Mouse (Mus musculus): ENCODE results near the gene Prdx5. TPM values are rescaled to one million over a fixed set of nuclear protein-coding genes. Genes with fewer than 3 reads are reported as not detected.
"Not testable (repeated sequence)": the region's sequence is repeated elsewhere in the genome, so short reads cannot be mapped to it uniquely, and the experiment has no call there.

The Prdx5 gene
- polyA plus RNA-seq, 1 experiment from 2014 or later = 144 TPM

DNA sequence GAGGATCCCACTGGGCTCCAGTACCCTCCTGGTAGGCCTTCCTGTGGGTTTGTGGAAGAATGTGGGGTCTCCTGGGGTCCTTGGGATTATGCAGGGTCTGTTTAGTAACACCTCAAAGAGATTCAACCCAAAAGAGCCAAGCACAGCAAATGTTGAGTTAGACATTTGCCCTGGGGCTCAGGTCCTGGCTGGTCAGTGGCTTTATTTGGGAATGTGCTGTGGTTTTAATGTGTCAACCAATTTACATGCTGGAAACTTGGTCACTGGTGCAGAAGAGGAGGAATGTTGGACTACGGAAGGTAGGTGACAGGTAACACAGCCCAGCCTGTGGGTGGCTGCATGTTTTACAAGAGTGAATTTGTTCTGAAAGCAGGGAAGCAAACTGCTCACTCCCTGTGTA lies 6.9 kb downstream of the Prdx5 start:
- H3K27me3 ChIP-seq = no peaks in the 10 kb centered on the region

DNA sequence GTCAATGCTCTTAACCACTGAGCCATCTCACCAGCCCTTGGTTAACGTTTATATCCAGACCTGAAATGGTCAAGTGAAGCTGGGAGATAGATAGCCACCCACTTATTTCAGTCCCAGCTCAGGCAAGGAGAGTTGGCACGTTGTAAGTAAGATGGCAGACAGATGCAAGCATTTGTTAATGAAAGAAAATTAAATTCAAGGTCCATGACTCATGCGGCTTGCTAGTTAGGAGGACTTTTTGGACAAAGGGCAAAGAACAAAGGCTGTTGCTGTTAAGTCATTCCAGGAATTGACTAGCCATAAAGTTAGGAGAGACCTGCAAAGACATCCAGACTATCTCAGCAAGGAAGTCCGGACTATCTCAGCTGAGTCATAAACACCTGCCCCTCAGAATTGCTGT lies 10.3 kb downstream of the Prdx5 start:
- H3K27me3 ChIP-seq = no peaks in the 10 kb centered on the region
- 0 out of 2 replicates have a peak, but pooled peaks cover 3% of the 10 kb centered on the region for H3K9me3 ChIP-seq (replicated peaks)
- H3K4me1 ChIP-seq (replicated peaks) = no peaks in the 10 kb centered on the region
- no peak for ATAC-seq (ENCODE audit: insufficient read depth)
- H3K27ac ChIP-seq (replicated peaks) = no peak overlapping the region
- no peak overlapping the region for H3K9ac ChIP-seq
- H3K4me2 ChIP-seq = no peak overlapping the region
- H3K36me3 ChIP-seq (replicated peaks) = 0 out of 2 replicates have a peak, but pooled peaks cover 2% of the 10 kb centered on the region
- no peak overlapping the region for H3K4me3 ChIP-seq (replicated peaks)
- 63% methylated on average over 4 of the region's 4 CpGs for WGBS (ENCODE audit: insufficient replicate concordance)

More for the DNA sequence above, 6.9 kb downstream of the Prdx5 start:
- Histone ChIP-seq H3K27ac (replicated peaks) (no peak overlapping the region), H3K36me3 (replicated peaks) (peaks cover 31% of the 10 kb centered on the region), H3K9me3 (replicated peaks) (0 out of 2 replicates have a peak, but pooled peaks cover 3% of the 10 kb centered on the region), H3K4me2 (no peak overlapping the region), H3K9ac (no peak overlapping the region), H3K4me3 (replicated peaks) (no peak overlapping the region), H3K4me1 (replicated peaks) (peaks cover 13% of the 10 kb centered on the region)
- 78% methylated on average over 1 of the region's 1 CpGs for WGBS (ENCODE audit: insufficient replicate concordance)
- no peak for ATAC-seq (ENCODE audit: insufficient read depth)

DNA sequence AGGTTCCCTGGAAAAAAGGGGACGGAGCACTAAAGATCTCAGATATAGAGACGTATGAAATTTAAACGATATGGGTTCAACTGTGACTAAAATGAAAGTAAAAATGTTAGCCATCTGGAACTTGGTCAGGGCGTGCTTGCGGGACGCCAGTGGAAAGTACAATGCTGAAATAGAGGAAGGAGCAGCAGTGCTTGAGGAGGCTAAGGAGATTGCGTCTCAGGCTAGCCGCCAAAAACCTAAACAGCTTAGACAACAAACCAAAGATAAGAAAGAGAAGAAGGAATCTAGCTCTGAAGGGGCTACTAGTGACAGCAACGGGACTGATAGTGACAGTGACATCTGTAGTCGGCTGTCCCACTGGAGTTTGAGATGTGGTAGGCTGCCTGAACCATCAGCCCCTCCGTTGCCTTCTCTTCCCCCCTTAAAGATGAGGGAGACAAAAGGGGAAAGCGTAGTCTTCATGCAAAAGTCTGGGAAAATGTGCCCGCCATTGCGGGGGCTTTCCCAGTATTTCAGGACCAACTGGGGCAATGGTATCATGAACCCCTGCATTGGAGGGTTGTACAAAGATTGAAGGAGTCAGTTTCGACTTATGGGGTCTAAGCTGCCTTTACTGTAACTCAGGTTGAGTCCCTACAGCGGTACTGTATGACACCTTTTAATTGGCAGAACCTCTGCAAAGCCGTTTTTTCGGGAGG lies 14.1 kb downstream of the Prdx5 start:
- H3K27me3 ChIP-seq; H3K4me2 ChIP-seq; ATAC-seq (ENCODE audit: insufficient read depth); H3K27ac ChIP-seq (replicated peaks); H3K36me3 ChIP-seq (replicated peaks); H3K4me1 ChIP-seq (replicated peaks); H3K9me3 ChIP-seq (replicated peaks); H3K9ac ChIP-seq; H3K4me3 ChIP-seq (replicated peaks): not testable (repeated sequence)
- WGBS (ENCODE audit: insufficient replicate concordance) = 60% methylated on average over 18 of the region's 18 CpGs

DNA sequence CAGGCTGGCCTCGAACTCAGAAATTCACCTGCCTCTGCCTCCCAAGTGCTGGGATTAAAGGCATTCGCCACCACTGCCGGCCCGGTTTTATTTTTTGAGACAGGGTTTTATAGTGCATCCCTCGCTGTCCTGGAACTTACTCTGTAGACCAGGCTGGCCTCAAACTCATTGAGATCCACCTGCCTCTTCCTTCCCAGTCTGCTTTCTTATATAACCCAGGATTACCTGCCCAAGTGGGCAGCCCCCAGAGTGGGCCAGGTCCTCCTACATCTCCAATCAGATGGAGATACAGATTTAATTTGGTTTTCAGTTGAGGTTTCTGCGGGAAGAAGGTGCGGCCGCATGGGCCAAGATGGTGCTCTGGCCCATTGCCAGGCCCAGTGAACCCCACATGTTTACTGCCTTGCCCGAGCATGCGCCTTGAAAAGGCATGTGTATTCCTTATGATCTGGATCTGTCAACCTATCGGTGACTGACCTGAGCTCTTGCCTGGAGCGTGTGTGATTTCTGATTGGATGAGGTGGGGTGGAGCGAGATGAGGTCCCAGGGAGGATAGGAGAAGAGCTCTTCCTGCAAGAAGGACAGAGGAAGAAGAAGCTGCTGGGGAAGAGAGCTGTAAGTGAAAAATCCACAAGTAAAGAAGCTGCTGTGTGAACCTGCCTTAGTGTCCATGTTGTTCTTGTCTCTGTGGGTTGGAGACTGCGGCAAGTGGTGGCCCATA lies 16.0 kb downstream of the Prdx5 start:
- no peak overlapping the region for H3K4me3 ChIP-seq (replicated peaks)
- no peak overlapping the region for H3K27ac ChIP-seq (replicated peaks)
- WGBS (ENCODE audit: insufficient replicate concordance) = 79% methylated on average over 14 of the region's 14 CpGs
- no peak overlapping the region for H3K4me2 ChIP-seq
- ATAC-seq (ENCODE audit: insufficient read depth) = no peak
- no peak overlapping the region for H3K9ac ChIP-seq
- no peaks in the 10 kb centered on the region for H3K9me3 ChIP-seq (replicated peaks)
- no peaks in the 10 kb centered on the region for H3K4me1 ChIP-seq (replicated peaks)
- no peaks in the 10 kb centered on the region for H3K36me3 ChIP-seq (replicated peaks)
- H3K27me3 ChIP-seq = no peaks in the 10 kb centered on the region

DNA sequence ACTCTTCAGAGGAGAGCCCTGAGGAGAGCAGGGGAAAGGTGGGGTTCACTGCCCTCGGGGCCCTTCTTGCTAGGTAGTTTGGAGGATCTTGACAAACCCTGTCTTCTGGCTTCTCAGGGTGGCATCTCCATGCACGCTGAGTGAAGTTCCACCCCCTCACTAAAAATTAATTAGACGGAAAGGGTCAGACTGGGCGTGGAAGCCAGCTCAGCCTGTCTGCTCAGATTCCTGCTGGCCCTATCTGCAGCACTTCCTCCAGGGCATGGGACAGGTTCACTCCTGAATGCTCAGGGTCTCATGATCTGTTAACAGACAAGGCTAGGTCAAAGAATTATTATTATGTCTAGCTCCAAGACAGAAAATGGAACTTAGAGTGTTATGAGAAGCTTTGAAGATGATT lies 17.4 kb downstream of the Prdx5 start:
- H3K4me2 ChIP-seq = no peak overlapping the region
- no peak for ATAC-seq (ENCODE audit: insufficient read depth)

DNA sequence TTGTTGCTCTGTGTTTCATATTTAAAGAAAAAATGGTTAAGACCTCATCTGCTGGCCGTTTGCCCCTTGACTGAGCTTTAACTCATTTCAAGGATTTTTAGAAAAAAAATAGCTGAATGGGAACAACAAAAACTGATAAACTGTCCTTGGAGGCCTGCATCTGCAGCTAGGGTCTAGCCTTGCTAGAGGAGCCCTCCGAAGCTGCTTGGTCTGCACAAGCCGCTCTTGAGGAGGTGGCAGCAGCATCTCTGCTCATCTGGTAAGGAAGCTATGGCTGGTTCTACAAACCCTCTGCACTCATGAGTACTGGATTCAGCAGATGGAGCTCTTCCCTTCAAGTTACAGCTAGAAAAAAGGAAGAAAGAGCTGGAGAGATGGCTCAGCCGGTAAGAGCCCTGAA lies 31.9 kb downstream of the Prdx5 start:
- no peak for ATAC-seq (ENCODE audit: insufficient read depth)
- Histone ChIP-seq H3K4me2 (no peak overlapping the region), H3K9me3 (replicated peaks) (no peaks in the 10 kb centered on the region), H3K9ac (no peak overlapping the region), H3K4me3 (replicated peaks) (no peak overlapping the region), H3K27ac (replicated peaks) (no peak overlapping the region), H3K27me3 (no peaks in the 10 kb centered on the region), H3K4me1 (replicated peaks) (no peaks in the 10 kb centered on the region), H3K36me3 (replicated peaks) (no peaks in the 10 kb centered on the region)
- 67% methylated on average over 4 of the region's 4 CpGs for whole genome bisulfite sequencing (ENCODE audit: insufficient replicate concordance)

More for the DNA sequence above, 17.4 kb downstream of the Prdx5 start:
- H3K36me3 ChIP-seq (replicated peaks) = no peaks in the 10 kb centered on the region
- H3K9ac ChIP-seq = no peak overlapping the region
- no peak overlapping the region for H3K4me3 ChIP-seq (replicated peaks)
- 49% methylated on average over 4 of the region's 4 CpGs for WGBS (ENCODE audit: insufficient replicate concordance)
- H3K4me1 ChIP-seq (replicated peaks) = no peaks in the 10 kb centered on the region
- H3K27ac ChIP-seq (replicated peaks) = no peak overlapping the region
- H3K27me3 ChIP-seq = no peaks in the 10 kb centered on the region
- H3K9me3 ChIP-seq (replicated peaks) = no peaks in the 10 kb centered on the region

DNA sequence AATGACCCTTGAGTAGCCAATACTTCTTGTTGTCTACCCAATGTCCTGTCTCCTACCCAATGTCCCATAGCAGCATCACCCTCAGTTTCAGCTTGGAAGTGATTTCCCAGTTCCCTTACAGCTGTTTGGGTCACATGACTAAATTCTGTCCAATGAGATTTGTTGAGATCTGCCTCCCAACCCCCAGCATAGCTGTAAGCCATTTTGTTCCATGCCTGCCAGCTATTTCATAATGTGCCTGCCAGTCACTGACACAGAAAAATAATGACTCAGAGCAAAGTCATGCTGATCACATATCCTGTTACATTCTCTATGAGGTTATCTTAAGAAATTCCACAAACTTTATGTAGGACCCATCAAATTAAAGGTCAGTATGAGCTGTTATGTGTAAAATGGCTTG lies 33.1 kb downstream of the Prdx5 start:
- H3K4me3 ChIP-seq (replicated peaks) = no peak overlapping the region
- H3K4me2 ChIP-seq = no peak overlapping the region
- H3K9ac ChIP-seq = no peak overlapping the region
- H3K4me1 ChIP-seq (replicated peaks) = peaks cover 9% of the 10 kb centered on the region
- H3K36me3 ChIP-seq (replicated peaks) = no peaks in the 10 kb centered on the region
- no peak for ATAC-seq (ENCODE audit: insufficient read depth)
- H3K27ac ChIP-seq (replicated peaks) = no peak overlapping the region
- H3K9me3 ChIP-seq (replicated peaks) = no peaks in the 10 kb centered on the region
- H3K27me3 ChIP-seq = no peaks in the 10 kb centered on the region

DNA sequence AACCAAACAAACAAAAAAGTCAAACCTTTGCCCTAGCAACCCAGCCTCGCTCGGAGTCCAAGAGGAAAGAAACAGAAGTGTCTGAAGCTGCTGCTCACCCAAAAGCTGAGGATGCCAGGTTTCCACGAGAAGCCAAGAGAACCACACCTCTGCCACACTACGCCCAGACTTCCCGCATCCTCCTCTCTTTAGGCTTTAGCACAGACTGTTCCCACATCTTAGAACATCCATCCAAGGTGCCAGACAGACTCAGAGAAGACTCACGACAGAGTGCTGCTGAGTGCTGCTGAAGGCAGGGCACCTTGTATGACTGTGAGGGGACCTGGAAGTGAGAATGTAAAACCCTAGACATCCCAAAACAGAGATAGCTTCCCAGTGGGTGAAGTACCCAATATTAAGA lies 34.1 kb downstream of the Prdx5 start:
- Histone ChIP-seq H3K27ac (replicated peaks) (no peak overlapping the region), H3K4me1 (replicated peaks) (peaks cover 18% of the 10 kb centered on the region), H3K9ac (no peak overlapping the region), H3K9me3 (replicated peaks) (no peaks in the 10 kb centered on the region), H3K27me3 (no peaks in the 10 kb centered on the region), H3K4me3 (replicated peaks) (no peak overlapping the region), H3K36me3 (replicated peaks) (no peaks in the 10 kb centered on the region), H3K4me2 (no peak overlapping the region)
- ATAC-seq (ENCODE audit: insufficient read depth) = no peak
- WGBS (ENCODE audit: insufficient replicate concordance) = 63% methylated on average over 6 of the region's 6 CpGs

DNA sequence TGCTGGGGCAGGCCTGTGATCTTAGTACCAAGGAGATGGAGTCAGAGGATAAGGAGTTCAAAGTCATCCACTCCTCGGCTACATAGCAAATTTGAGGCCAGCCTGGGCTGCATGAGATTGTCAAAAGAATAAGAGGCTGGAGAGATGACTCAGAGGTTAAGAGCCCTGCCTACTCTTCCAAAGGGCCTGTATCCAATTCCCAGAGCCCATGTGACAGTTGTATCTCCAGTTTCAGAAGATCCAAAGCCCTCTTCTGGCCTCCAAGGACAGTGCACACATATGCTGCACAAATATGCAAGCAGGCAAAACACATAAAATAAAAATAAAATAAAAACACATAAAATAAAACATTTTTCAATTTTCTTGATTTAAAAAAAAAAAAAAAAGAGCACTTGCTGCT lies 35.6 kb downstream of the Prdx5 start:
- Histone ChIP-seq H3K9me3 (replicated peaks) (no peaks in the 10 kb centered on the region), H3K9ac (no peak overlapping the region), H3K4me1 (replicated peaks) (peaks cover 25% of the 10 kb centered on the region), H3K4me3 (replicated peaks) (no peak overlapping the region), H3K36me3 (replicated peaks) (no peaks in the 10 kb centered on the region), H3K27me3 (no peaks in the 10 kb centered on the region), H3K4me2 (no peak overlapping the region), H3K27ac (replicated peaks) (no peak overlapping the region)
- ATAC-seq (ENCODE audit: insufficient read depth) = no peak
- WGBS (ENCODE audit: insufficient replicate concordance) = 31% methylated on average over 1 of the region's 1 CpGs

DNA sequence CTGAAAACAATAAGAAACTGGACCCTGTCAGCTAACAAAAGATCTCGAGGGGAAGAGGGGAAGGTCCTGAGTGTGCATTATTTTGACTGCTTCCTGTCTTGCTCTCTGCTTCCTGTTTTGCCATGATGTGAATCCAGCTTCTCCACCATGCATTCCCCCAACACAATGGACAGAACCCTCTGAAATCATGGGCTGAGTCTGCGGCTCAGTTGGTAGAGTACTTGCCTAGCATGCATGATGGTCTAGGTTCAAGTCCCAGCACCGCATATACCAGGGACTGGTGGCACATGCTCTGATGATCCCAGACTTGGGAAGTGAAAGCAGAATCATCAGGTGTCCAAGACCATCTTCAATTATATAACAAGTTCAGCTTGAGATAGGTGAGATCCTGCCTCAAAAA lies 37.2 kb downstream of the Prdx5 start:
- WGBS (ENCODE audit: insufficient replicate concordance) = 47% methylated on average over 3 of the region's 3 CpGs
- Histone ChIP-seq H3K9me3 (replicated peaks) (no peaks in the 10 kb centered on the region), H3K4me1 (replicated peaks) (peaks cover 29% of the 10 kb centered on the region), H3K9ac (no peak overlapping the region), H3K4me2 (no peak overlapping the region), H3K27ac (replicated peaks) (0 out of 2 replicates have a peak overlapping the region, but pooled peaks have one; percentile 1), H3K27me3 (no peaks in the 10 kb centered on the region), H3K4me3 (replicated peaks) (no peak overlapping the region), H3K36me3 (replicated peaks) (no peaks in the 10 kb centered on the region)
- no peak for ATAC-seq (ENCODE audit: insufficient read depth)

DNA sequence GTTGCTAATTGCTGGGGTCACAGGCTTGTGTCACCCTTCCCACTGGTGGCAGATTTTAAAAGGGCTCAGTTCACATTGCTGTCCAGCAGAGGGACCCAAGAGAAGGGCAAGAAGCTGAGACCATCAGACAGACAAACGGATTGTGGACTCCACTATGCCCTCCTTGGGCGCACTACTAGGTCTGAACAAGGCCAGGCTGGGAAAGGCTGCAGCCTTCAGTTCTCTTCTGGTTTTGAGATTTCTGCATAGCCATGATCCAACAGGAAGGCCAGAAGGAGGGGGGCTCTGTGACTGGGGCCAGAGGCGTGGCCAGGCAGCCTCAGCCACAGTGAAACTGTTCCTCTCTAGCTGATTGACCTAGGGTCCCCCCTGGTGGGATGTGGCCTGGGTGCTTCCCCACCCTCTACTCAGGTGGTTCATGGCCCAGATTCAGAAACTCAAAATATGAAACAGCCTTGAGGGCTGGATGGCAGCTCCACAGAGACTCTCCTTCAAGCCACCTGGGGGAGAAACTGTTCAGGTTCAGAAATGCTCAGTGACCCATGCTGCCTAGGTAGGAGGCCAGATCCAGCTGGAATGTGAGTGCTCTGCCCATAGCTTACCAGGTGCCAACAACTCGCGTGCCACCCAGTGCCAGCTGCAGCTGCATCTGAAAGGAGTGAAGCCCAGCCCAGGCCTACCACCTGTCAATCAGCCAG lies 38.2 kb downstream of the Prdx5 start:
- H3K9me3 ChIP-seq (replicated peaks) = no peaks in the 10 kb centered on the region
- H3K4me2 ChIP-seq = peak overlapping the region; percentile 32
- WGBS (ENCODE audit: insufficient replicate concordance) = 47% methylated on average over 5 of the region's 5 CpGs
- H3K27me3 ChIP-seq = no peaks in the 10 kb centered on the region
- no peak overlapping the region for H3K9ac ChIP-seq
- no peak; the same call in 1 of the 2 replicates for ATAC-seq (ENCODE audit: insufficient read depth)
- peak overlapping the region; percentile 1; the same call in 1 of the 2 replicates for H3K27ac ChIP-seq (replicated peaks)
- H3K4me3 ChIP-seq (replicated peaks) = no peak overlapping the region
- H3K36me3 ChIP-seq (replicated peaks) = no peaks in the 10 kb centered on the region
- H3K4me1 ChIP-seq (replicated peaks) = peaks cover 29% of the 10 kb centered on the region
